Mouse (Mus musculus) urinary bladder, postnatal 10 days (tissue): Measurements from ENCODE around the gene Ddias.
"Not testable (repeated sequence)": the region's sequence is repeated elsewhere in the genome, so short reads cannot be mapped to it uniquely, and the experiment has no call there.

ENCODE experiments used
- DNase-seq: peaks from one replicate; pipeline ENCODE4 v3.0.0; 2022; ENCODE audit warnings: low spot score

Gene Ddias

GRCm38 (mm10) chr7:92874116-92874675 lies at the start of gene Ddias, which contains the start of gene Prcp:
Ddias (minus strand) TSS chr7:92874247.
Prcp (plus strand) TSS chr7:92874470.
- DNase-seq: peak; percentile 95

GRCm38 (mm10) chr7:92920857-92921172 lies 46.8 kb upstream of the Ddias start:
- no peak for DNase-seq

- DNase-seq: no peak
Measured at GRCm38 (mm10) chr7:92920172-92920856, 46.3 kb upstream of the Ddias start.

GRCm38 (mm10) chr7:92904285-92904684 lies 30.2 kb upstream of the Ddias start:
- not testable (repeated sequence) for DNase-seq

- DNase-seq: no peak
Measured at GRCm38 (mm10) chr7:92903360-92904038, 29.5 kb upstream of the Ddias start.

GRCm38 (mm10) chr7:92897021-92897420 lies 23.0 kb upstream of the Ddias start:
- DNase-seq: no peak

- DNase-seq: no peak
Measured at GRCm38 (mm10) chr7:92896036-92896435, 22.0 kb upstream of the Ddias start.

GRCm38 (mm10) chr7:92893478-92893877 lies 19.4 kb upstream of the Ddias start:
- no peak for DNase-seq

GRCm38 (mm10) chr7:92890618-92891230 lies 16.7 kb upstream of the Ddias start:
- DNase-seq: no peak

GRCm38 (mm10) chr7:92890211-92890610 lies 16.2 kb upstream of the Ddias start:
- no peak for DNase-seq

- no peak for DNase-seq
Measured at GRCm38 (mm10) chr7:92887230-92887629, 13.2 kb upstream of the Ddias start.

GRCm38 (mm10) chr7:92886801-92887200 lies 12.8 kb upstream of the Ddias start:
- no peak for DNase-seq

- no peak for DNase-seq
Measured at GRCm38 (mm10) chr7:92884998-92885660, 11.1 kb upstream of the Ddias start.

- DNase-seq: no peak
Measured at GRCm38 (mm10) chr7:92883850-92884716, 10.0 kb upstream of the Ddias start.

GRCm38 (mm10) chr7:92878575-92879285 lies 4.7 kb upstream of the Ddias start:
- no peak for DNase-seq

GRCm38 (mm10) chr7:92876538-92876937 lies 2.5 kb upstream of the Ddias start:
- DNase-seq: no peak

- no peak for DNase-seq
Measured at GRCm38 (mm10) chr7:92876066-92876465, 2.0 kb upstream of the Ddias start.

- peak; percentile 38 for DNase-seq
Measured at GRCm38 (mm10) chr7:92874761-92875408, 838 bp upstream of the Ddias start.

- no peak for DNase-seq
Measured at GRCm38 (mm10) chr7:92871596-92871995, 2.5 kb downstream of the Ddias start.

GRCm38 (mm10) chr7:92870161-92870560 lies 3.9 kb downstream of the Ddias start:
- DNase-seq: no peak
